Mouse (Mus musculus) liver, embryonic 14.5 days (tissue): ENCODE measurements around the gene Il1f5.

ENCODE experiments used
- CTCF ChIP-seq: IDR thresholded peaks from 2 replicates; pipeline ENCODE4 v1.5.1; 2016; ENCODE audit warnings: antibody characterized with exemption, low read depth, control low read depth
- EP300 ChIP-seq: IDR thresholded peaks from 2 replicates; pipeline ENCODE4 v1.6.1; 2016; ENCODE audit warnings: antibody characterized with exemption, low read depth

DNA sequence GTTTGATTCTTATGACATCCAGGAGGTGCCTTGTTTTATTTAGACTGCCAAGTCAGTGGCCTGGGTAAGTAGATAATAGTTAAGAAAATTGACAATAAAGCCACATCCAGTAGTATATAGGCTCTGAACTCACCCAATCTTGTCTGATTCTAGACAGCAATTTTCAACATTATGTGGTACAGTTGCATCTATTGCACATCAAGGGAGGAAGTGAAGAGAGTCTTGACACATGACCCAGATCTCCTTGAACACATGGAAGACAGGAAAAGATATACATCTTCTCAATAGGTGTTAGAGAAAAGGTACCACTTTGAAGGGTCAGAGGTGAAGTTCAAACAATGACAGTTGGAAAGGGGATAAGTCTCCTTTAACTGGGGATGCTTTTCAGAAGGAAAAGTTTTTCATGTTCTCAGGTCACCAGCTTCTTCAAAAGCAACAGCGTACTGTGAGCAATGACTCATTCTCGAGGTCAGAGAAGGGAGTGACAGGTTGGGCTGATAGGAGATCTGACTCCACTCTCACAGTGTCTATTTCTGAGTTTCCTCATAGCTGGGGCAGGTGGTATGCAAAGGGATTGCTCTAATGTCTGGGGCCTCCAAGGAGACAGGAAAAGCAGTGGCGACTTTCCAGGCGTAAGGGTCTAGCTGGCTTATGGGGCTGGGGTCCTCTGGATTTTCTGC, 41.3 kb downstream of the Il1f5 start:
- no peak for TF ChIP-seq CTCF
- TF ChIP-seq EP300: no peak
